Mouse (Mus musculus): ENCODE data around the gene Klhl26.

Klhl26 gene

GRCm38 (mm10) chr8:70439848-70440179 lies 37.0 kb downstream of the Klhl26 start:
- DNase-seq: no peak

GRCm38 (mm10) chr8:70439055-70439847 lies 37.5 kb downstream of the Klhl26 start, which contains the start of gene Crtc1:
Gene Crtc1 (minus strand): TSS chr8:70439579.
- DNase-seq: peak; percentile 98

- no peak for DNase-seq
Measured at GRCm38 (mm10) chr8:70438423-70438822, 38.3 kb downstream of the Klhl26 start.

GRCm38 (mm10) chr8:70435156-70435555 lies 41.6 kb downstream of the Klhl26 start:
- DNase-seq: no peak

GRCm38 (mm10) chr8:70432991-70433536 lies 43.7 kb downstream of the Klhl26 start:
- DNase-seq: no peak

- no peak for DNase-seq
Measured at GRCm38 (mm10) chr8:70431213-70431612, 45.6 kb downstream of the Klhl26 start.

- no peak for DNase-seq
Measured at GRCm38 (mm10) chr8:70426300-70426907, 50.4 kb downstream of the Klhl26 start.

GRCm38 (mm10) chr8:70422722-70423121 lies 54.0 kb downstream of the Klhl26 start:
- DNase-seq: no peak

- no peak for DNase-seq
Measured at GRCm38 (mm10) chr8:70421349-70422104, 55.2 kb downstream of the Klhl26 start.

GRCm38 (mm10) chr8:70419879-70420643 lies 56.7 kb downstream of the Klhl26 start:
- DNase-seq: no peak

GRCm38 (mm10) chr8:70418954-70419353 lies 57.8 kb downstream of the Klhl26 start:
- DNase-seq: no peak

- DNase-seq: peak; percentile 22
Measured at GRCm38 (mm10) chr8:70417914-70418313, 58.9 kb downstream of the Klhl26 start.

GRCm38 (mm10) chr8:70416941-70417340 lies 59.8 kb downstream of the Klhl26 start:
- peak; percentile 45 for DNase-seq

GRCm38 (mm10) chr8:70415540-70416451 lies 61.0 kb downstream of the Klhl26 start:
- peak; percentile 63 for DNase-seq

- DNase-seq: no peak
Measured at GRCm38 (mm10) chr8:70414310-70414946, 62.3 kb downstream of the Klhl26 start.

- no peak for DNase-seq
Measured at GRCm38 (mm10) chr8:70410281-70410680, 66.5 kb downstream of the Klhl26 start.

GRCm38 (mm10) chr8:70409455-70409871 lies 67.3 kb downstream of the Klhl26 start:
- no peak for DNase-seq

GRCm38 (mm10) chr8:70409019-70409418 lies 67.7 kb downstream of the Klhl26 start:
- peak; percentile 27 for DNase-seq

GRCm38 (mm10) chr8:70408301-70408700 lies 68.5 kb downstream of the Klhl26 start:
- peak; percentile 84 for DNase-seq

- DNase-seq: no peak
Measured at GRCm38 (mm10) chr8:70406427-70407069, 70.2 kb downstream of the Klhl26 start.
